ENCODE assay signal across 23 mouse cellular contexts in genomic region chr9:14133372-14133771, GRCm38 (mm10).
"Had no signal": no experiment of that assay in that cellular context is flagged by ENCODE, and none has a peak within 500 bp of the region (broad histone marks: within the 10 kb centered on the region; RNA-seq: fewer than 3 reads in every experiment).

No protein-coding gene starts in this region.

- H3K4me1 ChIP-seq: hindbrain, embryonic 10.5 days; hindbrain, embryonic 12.5 days; limb, embryonic 13.5 days; limb, embryonic 15.5 days; liver, embryonic 13.5 days had no signal

- DNase-seq: gastrocnemius, adult 2 months; gastrocnemius, postnatal 10 days; gastrocnemius, postnatal 25 days; heart, adult 18-20 months; heart, postnatal 10 days; heart, postnatal 4 days; kidney, adult 18-20 months; kidney, adult 8-10 months; kidney, postnatal 10 days; kidney, postnatal 25 days; kidney, postnatal 4 days; left cerebral cortex, postnatal 4 days; liver, embryonic 13.5 days had no signal

- H3K9me3 ChIP-seq: hindbrain, embryonic 10.5 days; hindbrain, embryonic 12.5 days; limb, embryonic 15.5 days; liver, embryonic 13.5 days had no signal

- H3K27me3 ChIP-seq: heart, embryonic 12.5 days; hindbrain, embryonic 12.5 days; limb, embryonic 13.5 days; limb, embryonic 15.5 days; liver, embryonic 13.5 days had no signal

- ATAC-seq: forebrain, embryonic 16.5 days; hindbrain, embryonic 16.5 days; inflammation-experienced regulatory T-cells, adult 6 months had no signal

- H3K4me3 ChIP-seq: gastrocnemius, adult 2 months; heart, embryonic 12.5 days; hindbrain, embryonic 10.5 days; hindbrain, embryonic 12.5 days; layer of hippocampus, adult 2 months; limb, embryonic 13.5 days; limb, embryonic 15.5 days; liver, embryonic 13.5 days had no signal

- H3K36me3 ChIP-seq: heart, embryonic 12.5 days; hindbrain, embryonic 10.5 days; hindbrain, embryonic 12.5 days; limb, embryonic 13.5 days; limb, embryonic 15.5 days; liver, embryonic 13.5 days had no signal

- H3K4me2 ChIP-seq: heart, embryonic 12.5 days; hindbrain, embryonic 12.5 days; hindbrain, embryonic 14.5 days; limb, embryonic 13.5 days; limb, embryonic 15.5 days; liver, embryonic 13.5 days had no signal

- H3K27ac ChIP-seq: gastrocnemius, adult 2 months; hindbrain, embryonic 10.5 days; hindbrain, embryonic 12.5 days; hindbrain, embryonic 14.5 days; layer of hippocampus, adult 2 months; limb, embryonic 13.5 days; limb, embryonic 15.5 days; liver, embryonic 13.5 days had no signal

- H3K9ac ChIP-seq: heart, embryonic 12.5 days; hindbrain, embryonic 12.5 days; hindbrain, embryonic 14.5 days; limb, embryonic 13.5 days; limb, embryonic 15.5 days; liver, embryonic 13.5 days had no signal
